Mouse (Mus musculus) pancreas, adult 10 weeks (tissue): ENCODE results near the gene Scin. TPM values are rescaled to one million over a fixed set of nuclear protein-coding genes. Genes with fewer than 3 reads are reported as not detected.

Source experiments
- polyA plus RNA-seq: library from polyadenylated mRNA; stranded (reverse); fragments of 350-450 nt; fragmentation: Illumina TruSeq; extraction: RNeasy Lipid Tissue Mini Kit (QIAGEN cat#74804); gene quantifications from one replicate; pipeline ENCODE4 v1.2.3, GENCODE M21; 2015; ENCODE audit warnings: low read depth, low replicate concordance; ENCODE audit not compliant: insufficient read depth

Gene Scin
- polyA plus RNA-seq: not detected

DNA sequence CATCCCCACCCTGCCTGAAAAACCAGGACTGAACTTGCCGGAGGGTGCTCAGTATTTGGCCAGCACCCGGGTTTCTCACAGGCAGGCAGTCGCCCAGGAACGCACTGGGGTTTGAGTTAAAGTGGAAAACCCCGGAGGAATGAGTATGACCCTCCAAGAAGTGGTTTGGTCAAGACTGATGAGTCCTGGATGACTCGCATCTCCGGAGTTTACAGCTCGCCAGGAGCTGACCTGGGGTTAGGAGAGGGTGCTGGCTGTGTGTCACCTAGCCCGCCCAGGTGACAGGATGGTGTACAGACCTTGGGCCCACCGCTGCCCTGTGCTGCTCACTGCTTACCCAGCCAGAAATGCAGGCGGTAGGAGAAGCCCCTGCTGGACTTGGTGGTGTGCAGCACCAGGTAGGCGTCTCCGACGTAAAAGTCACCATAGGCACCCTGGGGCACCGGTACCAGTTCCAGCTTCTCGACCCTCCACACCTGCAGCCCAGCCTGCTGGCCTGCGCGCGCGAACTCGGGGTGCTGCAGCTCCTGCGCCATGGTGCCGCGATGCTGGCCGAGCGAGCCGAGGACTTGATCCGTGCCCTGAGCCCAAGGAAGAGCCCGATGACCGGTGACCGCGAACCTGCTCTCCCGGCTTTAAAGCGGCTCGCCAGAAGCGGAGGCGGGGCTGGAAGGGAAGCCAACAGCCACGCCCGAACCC, at the start of gene Scin:
TSS of gene Scin (minus strand) at position 656 of the 699 bp plus-strand sequence.

DNA sequence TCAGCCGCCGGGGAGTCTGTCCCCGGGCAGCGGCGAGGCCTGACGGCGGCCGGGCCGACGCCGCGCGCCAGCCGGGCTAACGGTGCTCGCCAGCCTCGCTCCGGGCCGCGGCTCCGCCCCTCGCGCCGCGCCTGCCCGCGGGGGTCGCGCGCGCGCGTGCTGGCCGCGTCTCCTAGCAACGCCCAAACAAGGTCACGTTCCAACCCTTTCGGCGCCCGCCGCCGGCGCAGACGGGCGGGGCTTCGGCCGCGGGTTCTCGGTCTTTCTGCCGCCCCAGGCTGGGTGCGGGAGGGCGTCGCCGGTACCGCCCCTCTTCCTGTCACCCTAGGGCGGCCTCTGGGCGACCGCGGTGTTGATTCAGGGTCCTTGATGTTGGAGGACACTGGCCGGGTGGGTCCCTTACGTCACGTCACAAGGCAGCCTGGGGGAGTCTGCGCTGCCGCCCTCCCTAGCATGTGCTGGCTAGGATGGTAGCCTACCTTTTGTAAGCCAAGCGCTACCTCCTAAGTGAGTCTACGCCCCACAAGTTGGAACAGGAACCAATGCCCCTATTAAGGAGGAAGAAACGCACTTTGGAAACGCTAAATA, 96.1 kb downstream of the Scin start, which contains the start of gene Arl4a:
TSS of gene Arl4a (minus strand) at position 150 of the 588 bp plus-strand sequence.

Other genes starting within 250 kb of the Scin start
- gene Arl4a, start 96.2 kb downstream of the Scin start, polyA plus RNA-seq: 17.1 TPM
- gene Lsmem1, start 65.3 kb upstream of the Scin start, polyA plus RNA-seq: not detected
- gene Ifrd1, start 114.3 kb upstream of the Scin start, polyA plus RNA-seq: 193 TPM